Mouse (Mus musculus): ENCODE measurements around the gene Nsun2.

Nsun2 gene

GRCm38 (mm10) chr13:69525867-69526266, 7.7 kb upstream of the Nsun2 start:
- peak; percentile 86 to 88 for DNase-seq

GRCm38 (mm10) chr13:69528531-69528930, 5.0 kb upstream of the Nsun2 start:
- DNase-seq, result peak; percentile 18 to 54

GRCm38 (mm10) chr13:69530156-69530555, 3.4 kb upstream of the Nsun2 start:
- no peak for DNase-seq

GRCm38 (mm10) chr13:69530951-69531350, 2.6 kb upstream of the Nsun2 start:
- peak in 1 of 2 experiments; percentile 40 for DNase-seq

- DNase-seq, result peak in 1 of 2 experiments; percentile 44
These were observed 2.1 kb upstream of the Nsun2 start for GRCm38 (mm10) chr13:69531431-69531830.

GRCm38 (mm10) chr13:69532101-69532892, 1.2 kb upstream of the Nsun2 start:
- peak; percentile 28 to 67 for DNase-seq

GRCm38 (mm10) chr13:69532893-69533404, 597 bp upstream of the Nsun2 start:
- no peak for DNase-seq

- no peak for DNase-seq
These were observed 748 bp downstream of the Nsun2 start, which contains the start of gene Tent4a for GRCm38 (mm10) chr13:69534334-69534653. Gene Tent4a, minus strand, starts transcription at chr13:69534617.

- DNase-seq, result peak; percentile 98 to 99
These were observed 1.4 kb downstream of the Nsun2 start for GRCm38 (mm10) chr13:69534654-69535551.

GRCm38 (mm10) chr13:69536021-69536420, 2.5 kb downstream of the Nsun2 start:
- DNase-seq, result peak in 1 of 2 experiments; percentile 23

GRCm38 (mm10) chr13:69537366-69537765, 3.8 kb downstream of the Nsun2 start:
- peak in 1 of 2 experiments; percentile 39 for DNase-seq

- peak; percentile 31 to 57 for DNase-seq
These were observed 4.8 kb downstream of the Nsun2 start for GRCm38 (mm10) chr13:69538327-69538726.

GRCm38 (mm10) chr13:69541209-69541608, 7.7 kb downstream of the Nsun2 start:
- no peak for DNase-seq

GRCm38 (mm10) chr13:69541776-69542175, 8.2 kb downstream of the Nsun2 start:
- no peak for DNase-seq

- DNase-seq, result no peak
These were observed 9.2 kb downstream of the Nsun2 start for GRCm38 (mm10) chr13:69542571-69543352.

GRCm38 (mm10) chr13:69543595-69543994, 10.0 kb downstream of the Nsun2 start:
- no peak for DNase-seq

GRCm38 (mm10) chr13:69545019-69545418, 11.5 kb downstream of the Nsun2 start:
- peak in 1 of 2 experiments; percentile 71 for DNase-seq

- no peak for DNase-seq
These were observed 14.1 kb downstream of the Nsun2 start for GRCm38 (mm10) chr13:69547488-69548180.

- DNase-seq, result no peak
These were observed 16.4 kb downstream of the Nsun2 start for GRCm38 (mm10) chr13:69549980-69550379.

- no peak for DNase-seq
These were observed 17.3 kb downstream of the Nsun2 start for GRCm38 (mm10) chr13:69550831-69551230.

- DNase-seq, result peak; percentile 46 to 69
These were observed 19.5 kb downstream of the Nsun2 start for GRCm38 (mm10) chr13:69553024-69553423.

GRCm38 (mm10) chr13:69554255-69554654, 20.7 kb downstream of the Nsun2 start:
- no peak for DNase-seq

Measured in kidney, postnatal 25 days (tissue).